Mouse (Mus musculus) ES-Bruce4 (cell line): Measurements from ENCODE around the gene Sh3bp5. TPM values are rescaled to one million over a fixed set of nuclear protein-coding genes. Genes with fewer than 3 reads are reported as not detected.

Experiments
- H3K27ac ChIP-seq: 2 replicates; pipeline ENCODE4 v1.5.1; 2012; ENCODE audit warnings: low read length, inconsistent platforms; ENCODE audit not compliant: insufficient read depth
- H3K27me3 ChIP-seq: 2 replicates; pipeline ENCODE4 v1.6.1; 2012; ENCODE audit warnings: mild to moderate bottlenecking, low read length, inconsistent platforms; ENCODE audit not compliant: control insufficient read depth, poor library complexity, insufficient read depth, severe bottlenecking
- H3K36me3 ChIP-seq: 2 replicates; pipeline ENCODE4 v1.6.1; 2012; ENCODE audit warnings: inconsistent platforms, mild to moderate bottlenecking, low read length, moderate library complexity; ENCODE audit not compliant: control insufficient read depth, poor library complexity, insufficient read depth, severe bottlenecking
- H3K4me1 ChIP-seq: one replicate; pipeline ENCODE4 v1.8.1; 2011; ENCODE audit warnings: low read length; ENCODE audit not compliant: control insufficient read depth, insufficient read depth
- H3K4me3 ChIP-seq: 2 replicates; pipeline ENCODE4 v1.5.1; 2011; ENCODE audit warnings: low read depth, mild to moderate bottlenecking, low read length
- H3K9ac ChIP-seq: 2 replicates; pipeline ENCODE4 v1.6.1; 2012; ENCODE audit warnings: low read depth, mild to moderate bottlenecking, inconsistent platforms; ENCODE audit not compliant: poor library complexity, severe bottlenecking
- H3K9me3 ChIP-seq: replicated peaks from 2 replicates; pipeline ENCODE4 v1.6.1; 2012; ENCODE audit warnings: mild to moderate bottlenecking, low read length, inconsistent platforms; ENCODE audit not compliant: control insufficient read depth, poor library complexity, insufficient read depth, severe bottlenecking
- CTCF ChIP-seq: IDR thresholded peaks from one replicate; pipeline ENCODE4 v1.8.1; 2011; ENCODE audit warnings: low read depth, low read length
- EP300 ChIP-seq: IDR thresholded peaks from 2 replicates; pipeline ENCODE4 v1.6.1; 2011; ENCODE audit warnings: low read depth, low read length; ENCODE audit not compliant: insufficient read depth
- POLR2A ChIP-seq: IDR thresholded peaks from one replicate; pipeline ENCODE4 v1.8.1; 2011; ENCODE audit warnings: low read length; ENCODE audit not compliant: insufficient read depth
- polyA plus RNA-seq: library from polyadenylated mRNA; stranded (reverse); fragments of >200 nt; gene quantifications from 2 replicates; pipeline ENCODE4 v1.2.4, GENCODE M21; 2011; ENCODE audit warnings: low read depth; ENCODE audit not compliant: missing spikeins, insufficient read depth, insufficient read length

Sh3bp5 gene
- polyA plus RNA-seq, 1 experiment: 8.6 TPM

DNA sequence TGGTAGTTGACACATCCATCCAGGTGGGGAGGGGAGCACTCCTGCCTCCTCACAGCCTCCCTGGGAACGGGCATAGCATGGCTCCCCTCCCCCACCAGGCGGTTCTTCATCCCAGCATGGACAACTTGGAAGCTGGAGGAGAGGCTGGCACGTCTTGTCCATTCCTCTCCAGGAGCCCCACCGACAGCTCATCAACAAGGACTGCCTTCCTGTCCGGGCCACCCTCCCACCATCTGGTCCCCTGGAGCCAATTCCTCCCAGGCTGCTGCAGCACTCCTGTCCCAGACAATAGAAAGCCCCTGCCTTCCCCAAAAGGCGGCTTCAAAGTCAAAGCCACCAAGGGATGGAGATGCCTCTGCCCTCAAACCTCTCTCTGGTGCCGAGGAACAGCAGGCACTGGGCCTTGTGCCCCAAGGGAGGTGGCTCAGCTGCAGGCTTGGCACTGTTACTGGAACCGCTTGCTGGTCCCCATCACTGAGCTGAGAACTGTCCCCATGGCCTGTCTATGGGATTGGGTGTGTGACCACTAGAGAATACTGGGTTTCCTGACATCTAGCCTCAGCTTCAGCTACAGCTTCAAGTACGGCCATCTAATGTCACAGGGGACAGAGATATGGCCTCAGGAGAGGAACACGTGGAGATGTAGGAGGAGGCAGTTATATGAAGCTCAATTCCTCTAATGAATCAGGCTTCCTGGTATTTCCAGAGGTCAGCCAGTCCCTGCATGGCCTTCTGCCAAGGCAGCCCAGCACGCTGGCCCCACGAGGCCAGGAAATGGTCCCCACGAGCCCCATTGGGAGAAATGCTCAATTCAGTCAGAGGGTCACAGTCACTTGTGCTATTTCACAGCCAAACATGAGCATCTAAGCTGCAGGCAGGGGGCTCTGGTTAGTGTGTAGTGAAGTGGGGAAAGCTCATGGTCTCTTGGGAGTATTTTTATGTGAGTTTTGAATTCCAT is 51.2 kb downstream of the Sh3bp5 start:
- H3K4me3 ChIP-seq: no peak overlapping the region
- no peaks in the 10 kb centered on the region for H3K27me3 ChIP-seq
- no peaks in the 10 kb centered on the region for H3K36me3 ChIP-seq

DNA sequence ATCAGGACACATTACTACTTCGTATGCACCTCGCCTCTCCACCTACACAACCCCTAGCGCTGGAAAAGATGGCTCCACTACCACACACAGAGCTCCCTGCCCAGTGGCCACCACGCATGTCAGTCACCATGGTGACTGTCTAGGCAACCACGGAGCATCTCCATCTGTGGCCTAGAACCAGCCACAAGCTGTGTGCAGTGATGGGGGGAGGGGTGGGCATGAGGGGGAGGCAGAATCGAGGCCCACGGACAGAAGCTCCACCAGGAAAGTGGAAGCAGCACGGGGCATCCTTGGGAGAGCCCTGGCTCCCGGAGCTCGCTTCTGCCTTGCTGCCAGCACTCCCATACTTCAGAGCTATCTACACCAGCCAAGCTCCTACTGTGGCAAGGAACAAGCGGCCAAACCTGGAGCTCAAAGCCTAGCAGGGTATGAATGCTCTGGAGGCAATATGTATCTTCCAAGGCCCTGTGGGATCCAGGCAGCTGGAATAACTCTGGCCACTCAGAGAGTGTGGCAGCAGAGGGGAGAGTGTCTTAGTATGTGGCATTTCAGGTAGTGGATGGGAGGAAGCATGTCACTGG is 52.3 kb downstream of the Sh3bp5 start:
- TF ChIP-seq CTCF: no peak
- no peak for TF ChIP-seq POLR2A
- no peak for TF ChIP-seq EP300
- Histone ChIP-seq H3K9me3 (no peaks in the 10 kb centered on the region), H3K9ac (no peak overlapping the region), H3K36me3 (no peaks in the 10 kb centered on the region), H3K4me3 (no peak overlapping the region), H3K4me1 (no peaks in the 10 kb centered on the region), H3K27ac (no peak overlapping the region), H3K27me3 (no peaks in the 10 kb centered on the region)

More for the DNA sequence above, 51.2 kb downstream of the Sh3bp5 start:
- TF ChIP-seq EP300 (no peak), POLR2A (no peak), CTCF (no peak)
- H3K4me1 ChIP-seq: no peaks in the 10 kb centered on the region
- H3K9ac ChIP-seq: no peak overlapping the region
- no peaks in the 10 kb centered on the region for H3K9me3 ChIP-seq
- no peak overlapping the region for H3K27ac ChIP-seq

DNA sequence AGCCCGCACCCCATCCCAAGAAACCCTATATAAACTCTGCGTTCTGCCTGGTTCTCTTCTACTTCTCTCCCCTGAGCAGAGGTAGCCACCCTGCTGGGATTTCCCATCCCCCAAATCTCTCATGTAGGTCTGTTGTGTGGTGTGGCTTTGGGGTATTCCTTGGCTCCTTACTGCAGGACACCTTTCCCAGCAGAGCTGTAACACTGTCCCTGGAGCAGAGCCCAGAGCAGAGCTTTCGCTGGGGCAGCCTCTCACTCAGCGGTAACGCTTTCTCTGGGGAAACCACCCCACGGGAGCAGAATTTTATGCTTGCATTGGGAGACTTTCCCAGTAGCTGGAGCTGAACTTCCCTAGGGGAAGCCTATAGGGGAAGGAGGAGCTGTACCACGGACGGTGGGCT is 53.6 kb downstream of the Sh3bp5 start:
- no peaks in the 10 kb centered on the region for H3K36me3 ChIP-seq
- H3K27ac ChIP-seq: no peak overlapping the region
- H3K9ac ChIP-seq: no peak overlapping the region
- TF ChIP-seq EP300 (no peak), POLR2A (no peak), CTCF (no peak)
- no peaks in the 10 kb centered on the region for H3K9me3 ChIP-seq
- H3K4me1 ChIP-seq: no peaks in the 10 kb centered on the region
- H3K27me3 ChIP-seq: no peaks in the 10 kb centered on the region
- no peak overlapping the region for H3K4me3 ChIP-seq

DNA sequence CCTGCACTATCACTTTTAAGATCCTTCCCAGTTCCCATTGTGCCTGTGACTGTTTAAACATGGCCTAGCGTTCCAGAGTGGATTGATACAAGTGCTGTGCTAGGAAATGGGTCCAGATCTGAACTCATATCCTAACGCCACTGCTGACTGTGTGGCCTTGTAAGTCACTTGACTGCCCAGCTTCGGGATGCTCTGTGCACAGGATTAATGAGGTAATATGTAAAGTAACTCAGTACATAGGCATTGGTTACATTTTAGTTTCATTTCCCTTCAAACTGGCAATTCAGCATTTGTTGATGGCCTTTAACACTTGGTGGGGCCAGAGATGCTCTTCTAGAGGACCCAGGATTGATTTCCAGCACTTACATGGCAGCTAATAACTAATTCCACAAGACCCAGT is 59.5 kb downstream of the Sh3bp5 start:
- Histone ChIP-seq H3K27ac (no peak overlapping the region), H3K36me3 (no peaks in the 10 kb centered on the region), H3K4me3 (no peak overlapping the region), H3K9ac (no peak overlapping the region), H3K27me3 (no peaks in the 10 kb centered on the region), H3K4me1 (no peaks in the 10 kb centered on the region), H3K9me3 (no peaks in the 10 kb centered on the region)
- TF ChIP-seq CTCF (no peak), POLR2A (no peak), EP300 (no peak)

DNA sequence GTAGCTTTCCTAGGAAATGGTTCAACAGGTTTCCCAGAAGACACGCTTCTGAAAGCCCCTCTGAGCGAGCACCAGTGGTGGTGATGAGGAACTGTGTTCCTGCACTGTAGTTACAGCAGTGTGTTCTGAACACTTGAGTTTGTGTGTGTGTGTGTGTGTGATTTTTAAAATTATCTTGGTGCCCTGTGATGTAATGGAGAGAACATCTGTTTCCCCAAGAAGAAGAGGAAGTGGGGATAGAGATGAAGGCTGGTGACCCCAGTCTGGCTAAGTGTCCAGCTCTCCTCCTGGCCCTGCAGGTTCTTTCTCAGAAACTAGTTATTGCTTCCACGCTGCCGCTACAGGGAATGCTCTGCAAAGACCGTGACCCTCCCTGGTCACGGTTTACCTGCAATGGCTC is 61.5 kb downstream of the Sh3bp5 start:
- Histone ChIP-seq H3K27me3 (no peaks in the 10 kb centered on the region), H3K36me3 (peaks cover 5% of the 10 kb centered on the region; the same call in 1 of the 2 replicates), H3K9me3 (no peaks in the 10 kb centered on the region), H3K27ac (no peak overlapping the region), H3K4me1 (no peaks in the 10 kb centered on the region), H3K4me3 (no peak overlapping the region), H3K9ac (no peak overlapping the region)
- TF ChIP-seq EP300 (no peak), CTCF (no peak), POLR2A (no peak)

DNA sequence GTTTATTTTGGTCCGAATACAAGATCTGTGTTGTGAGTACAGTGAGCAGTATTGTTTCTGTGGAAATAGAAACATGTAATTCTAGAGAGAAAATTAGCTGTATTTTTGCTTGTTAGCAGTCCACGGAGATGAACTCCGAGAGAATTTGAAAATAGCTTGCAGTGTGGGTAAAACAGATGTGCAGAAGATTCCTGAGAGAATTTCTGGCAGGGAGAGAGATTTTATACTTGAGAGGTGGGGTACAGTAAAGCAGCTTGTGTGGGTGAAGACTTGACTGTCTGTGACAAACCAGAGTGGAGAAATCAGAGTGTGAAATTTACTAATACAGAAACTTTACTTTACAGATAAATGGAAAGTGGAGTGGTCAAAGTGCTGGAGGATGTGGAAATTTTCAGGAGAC is 66.5 kb downstream of the Sh3bp5 start:
- Histone ChIP-seq H3K27me3 (no peaks in the 10 kb centered on the region), H3K36me3 (peaks cover 5% of the 10 kb centered on the region; the same call in 1 of the 2 replicates), H3K9me3 (no peaks in the 10 kb centered on the region), H3K4me3 (no peak overlapping the region), H3K4me1 (no peaks in the 10 kb centered on the region), H3K9ac (no peak overlapping the region), H3K27ac (no peak overlapping the region)
- no peak for TF ChIP-seq CTCF
- no peak for TF ChIP-seq POLR2A
- TF ChIP-seq EP300: no peak
